Mouse (Mus musculus) urinary bladder, postnatal 10 days (tissue): ENCODE measurements around the gene Ski.

ENCODE experiments used
- DNase-seq: peaks from one replicate; pipeline ENCODE4 v3.0.0; 2022; ENCODE audit warnings: low spot score

The Ski gene

GRCm38 (mm10) chr4:155213752-155214054 is 8.7 kb downstream of the Ski start:
- no peak for DNase-seq

DNA sequence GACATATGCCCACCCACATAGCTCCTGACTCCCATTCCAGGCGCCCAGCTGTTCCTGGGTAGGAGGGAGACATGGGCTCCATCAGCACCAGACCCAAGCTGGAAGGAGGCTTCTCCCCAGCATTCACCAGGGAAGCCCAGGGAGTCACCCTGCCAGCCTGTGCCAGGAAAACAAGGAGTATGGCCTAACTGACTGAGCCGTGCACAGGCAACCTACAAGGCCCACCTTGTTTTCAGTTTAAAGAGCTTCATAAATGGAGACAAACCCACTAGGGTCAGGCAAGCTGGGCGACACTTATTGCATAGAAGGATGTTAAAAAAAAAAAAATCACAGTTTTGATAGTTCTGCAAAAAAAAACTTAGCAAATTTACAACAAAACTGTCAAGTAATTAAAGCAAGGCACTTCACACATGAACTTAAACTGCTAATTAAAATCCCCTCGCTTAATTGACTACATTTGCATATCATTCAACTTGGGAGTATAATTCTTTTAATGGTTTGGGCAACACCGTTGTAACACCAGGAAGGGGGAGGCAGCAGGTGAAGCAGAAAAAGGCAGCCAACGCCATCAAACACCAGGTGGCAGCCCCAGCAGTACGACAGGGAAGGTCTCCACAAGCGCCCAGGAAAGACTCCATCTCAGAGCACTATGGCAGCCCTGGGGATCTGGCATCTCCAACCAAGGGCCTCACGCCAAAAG is 9.2 kb downstream of the Ski start:
- DNase-seq = no peak

DNA sequence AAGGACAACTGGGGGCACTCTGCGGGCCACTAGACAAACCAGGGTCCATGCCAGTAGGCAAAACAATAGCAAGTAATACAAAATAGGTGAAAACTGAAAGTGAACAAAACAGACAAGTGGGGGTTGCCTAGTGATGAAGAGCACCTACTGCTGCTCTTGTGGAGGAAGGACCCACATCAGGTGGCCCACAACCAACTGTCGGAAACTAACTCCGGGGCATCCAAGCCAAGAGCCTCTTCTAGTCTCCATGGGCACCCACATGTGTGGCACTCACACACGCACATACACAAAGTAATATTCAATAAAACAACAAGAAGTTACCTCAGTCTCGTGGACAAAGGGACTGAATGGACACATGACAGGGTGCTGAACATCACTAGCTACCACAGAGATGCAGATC is 12.9 kb downstream of the Ski start:
- no peak for DNase-seq

GRCm38 (mm10) chr4:155209079-155209478 is 13.3 kb downstream of the Ski start:
- DNase-seq = no peak

DNA sequence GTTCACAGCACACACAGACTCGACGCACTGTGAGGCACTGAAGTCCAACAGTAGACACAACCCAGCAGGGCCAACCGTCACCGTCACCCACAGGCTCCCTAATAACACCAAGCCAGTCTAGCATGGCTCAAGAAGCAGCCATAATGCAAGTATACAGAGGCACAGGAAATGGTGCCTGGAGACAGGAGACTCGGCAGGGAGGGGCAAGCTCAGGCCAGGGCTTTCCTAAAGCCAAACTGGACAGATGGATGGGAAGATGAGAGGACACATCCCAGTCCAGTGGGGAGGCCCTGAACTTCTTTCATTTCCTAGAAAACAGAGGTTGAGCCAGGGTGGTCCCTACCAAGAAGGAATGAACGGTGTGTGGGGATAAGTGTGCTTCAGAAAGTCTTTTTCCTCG is 13.8 kb downstream of the Ski start:
- DNase-seq = no peak

DNA sequence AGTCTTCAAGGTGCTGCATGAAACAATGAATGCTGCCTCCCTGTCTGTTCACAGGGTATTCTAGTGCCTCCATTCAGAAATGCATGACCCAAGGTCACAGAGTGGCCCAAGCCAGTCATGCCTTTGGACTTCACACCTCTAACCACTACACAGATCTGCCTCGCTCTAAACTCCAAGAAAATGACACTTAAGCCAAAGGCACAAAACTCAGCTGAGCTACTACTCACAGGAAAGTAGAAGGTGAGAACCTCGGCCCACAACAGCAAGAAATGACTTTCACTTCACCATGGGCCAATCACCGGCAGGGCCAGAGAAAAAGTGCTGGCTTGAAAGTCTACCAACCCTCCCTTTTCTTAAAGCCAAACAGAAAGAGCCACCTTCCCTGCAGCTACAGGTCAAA is 14.6 kb downstream of the Ski start:
- DNase-seq = no peak

- DNase-seq = no peak
Measured at GRCm38 (mm10) chr4:155206498-155206897, 15.9 kb downstream of the Ski start.

DNA sequence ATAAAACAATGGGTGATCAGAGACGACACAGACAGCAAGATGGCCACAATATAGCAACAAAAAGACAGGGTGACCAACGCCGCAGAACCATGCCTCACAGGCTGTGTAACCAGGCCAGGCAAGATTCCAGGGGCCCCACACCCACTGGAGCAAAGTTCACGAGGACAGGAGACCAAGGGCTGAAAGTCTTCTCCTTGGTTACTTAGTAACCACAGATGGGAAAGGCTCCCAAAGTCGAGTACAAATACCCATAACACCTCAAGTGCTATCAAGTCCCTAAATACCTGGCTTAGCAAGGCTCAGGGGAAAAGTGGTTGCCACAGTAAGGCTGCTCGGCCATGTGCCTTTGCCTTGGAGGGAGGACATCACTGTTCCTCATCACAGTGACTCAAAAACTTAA is 16.5 kb downstream of the Ski start:
- no peak for DNase-seq

GRCm38 (mm10) chr4:155201764-155202163 is 20.6 kb downstream of the Ski start:
- DNase-seq = no peak

GRCm38 (mm10) chr4:155200861-155201390 is 21.5 kb downstream of the Ski start:
- no peak for DNase-seq

DNA sequence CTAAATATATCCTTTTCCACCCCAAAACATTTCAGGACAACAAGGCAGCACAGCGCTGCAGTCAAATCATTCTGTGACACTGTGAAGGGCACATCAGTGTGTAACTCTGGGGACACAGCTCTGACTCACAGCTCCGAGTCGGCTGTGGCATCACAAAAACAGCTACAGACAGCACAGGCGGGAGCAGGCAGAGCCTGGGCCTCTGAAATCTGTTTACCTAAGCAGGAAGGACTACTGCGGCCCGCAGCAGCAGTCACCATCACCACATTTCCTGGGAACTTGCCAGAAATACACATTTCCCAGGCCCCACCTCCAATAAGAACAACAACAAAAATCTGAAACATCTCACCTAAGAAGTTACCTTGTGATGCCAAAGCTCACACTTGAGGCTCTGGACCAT is 24.7 kb downstream of the Ski start:
- no peak for DNase-seq

- no peak for DNase-seq
Measured at GRCm38 (mm10) chr4:155195204-155195603, 27.2 kb downstream of the Ski start.

DNA sequence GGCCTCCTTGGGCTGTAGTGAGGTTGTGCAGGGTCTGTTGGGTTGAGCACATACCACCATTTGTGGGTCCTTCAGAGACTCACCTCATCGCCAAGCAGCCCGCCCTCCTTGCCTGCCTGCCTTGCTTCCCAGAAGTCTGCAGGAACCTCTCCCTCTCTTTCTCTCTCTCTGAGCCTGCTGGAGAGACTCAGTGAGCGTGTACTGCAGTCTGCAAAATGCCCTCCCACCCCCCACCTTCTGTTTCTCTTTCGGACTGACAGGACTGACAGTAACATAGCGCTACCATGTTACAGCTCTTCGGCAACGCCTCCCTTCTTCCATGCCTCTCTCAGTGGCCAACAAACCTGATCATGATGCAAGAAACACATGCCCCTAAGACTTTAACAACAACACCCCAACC is 32.1 kb downstream of the Ski start:
- no peak for DNase-seq

GRCm38 (mm10) chr4:155189711-155190139 is 32.7 kb downstream of the Ski start:
- no peak for DNase-seq

GRCm38 (mm10) chr4:155188803-155189202 is 33.6 kb downstream of the Ski start:
- DNase-seq = no peak

DNA sequence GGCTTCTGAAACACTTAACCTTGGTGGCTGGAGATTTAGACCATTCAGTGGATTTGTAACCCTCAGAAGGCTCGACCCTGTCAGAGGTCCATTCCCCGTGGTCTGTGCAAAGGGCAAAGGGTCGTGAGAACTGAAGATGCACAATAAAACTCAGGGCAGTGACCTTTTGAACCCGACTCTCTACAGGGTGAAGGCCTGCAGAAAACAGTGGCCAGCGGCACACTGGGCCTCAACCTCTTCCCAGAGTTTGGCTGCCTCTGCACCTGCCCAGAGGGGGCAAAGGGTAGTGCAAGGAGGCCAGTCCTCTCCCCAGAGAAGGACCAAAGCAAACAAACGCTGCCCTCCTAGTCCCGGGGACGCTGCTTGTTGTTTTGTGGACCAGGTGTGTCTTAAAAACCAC is 34.1 kb downstream of the Ski start:
- no peak for DNase-seq

DNA sequence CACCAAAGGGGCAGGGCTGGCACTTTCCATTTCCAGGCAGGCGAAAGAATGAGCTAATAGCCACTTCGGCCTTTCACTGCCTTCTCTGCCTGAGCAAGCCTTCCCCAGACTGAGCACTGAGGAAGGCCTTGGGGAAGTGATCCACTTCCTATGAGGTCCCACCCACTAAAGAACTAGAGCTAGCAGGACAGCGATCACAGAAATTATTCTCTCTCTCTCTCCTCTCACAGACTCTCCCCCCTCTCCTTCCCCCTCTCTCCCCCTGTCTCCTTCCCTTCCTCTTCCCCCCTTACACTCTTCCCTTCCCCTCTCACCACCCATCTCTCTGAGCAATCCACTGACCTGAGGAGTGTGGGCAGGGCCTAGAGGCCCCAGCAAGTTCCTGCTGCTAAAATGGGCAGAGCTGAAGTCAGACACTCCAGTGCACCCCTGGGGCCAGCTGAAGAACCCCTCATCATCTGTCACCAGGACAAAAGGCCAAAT is 35.2 kb downstream of the Ski start:
- no peak for DNase-seq

DNA sequence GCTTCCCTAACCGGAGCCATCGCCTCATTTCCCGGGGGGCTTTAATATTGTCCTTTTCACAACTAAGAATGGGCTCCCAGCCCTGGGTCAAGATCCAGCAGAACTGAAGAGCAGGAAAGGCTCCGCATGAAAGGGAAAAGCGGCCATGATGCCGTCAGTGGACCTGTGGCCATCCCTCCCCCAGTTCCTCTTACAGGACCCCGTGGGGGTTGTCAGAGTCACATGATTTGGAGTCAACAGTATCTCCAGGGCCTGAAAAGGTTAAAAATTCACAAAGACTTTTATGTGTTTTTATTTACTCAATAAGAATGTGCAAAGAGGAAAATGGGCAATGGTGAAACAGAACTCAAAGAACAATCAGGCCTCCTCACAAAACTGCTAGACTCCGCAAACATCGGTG is 36.5 kb downstream of the Ski start:
- no peak for DNase-seq

- no peak for DNase-seq
Measured at GRCm38 (mm10) chr4:155184248-155185070, 37.9 kb downstream of the Ski start.

DNA sequence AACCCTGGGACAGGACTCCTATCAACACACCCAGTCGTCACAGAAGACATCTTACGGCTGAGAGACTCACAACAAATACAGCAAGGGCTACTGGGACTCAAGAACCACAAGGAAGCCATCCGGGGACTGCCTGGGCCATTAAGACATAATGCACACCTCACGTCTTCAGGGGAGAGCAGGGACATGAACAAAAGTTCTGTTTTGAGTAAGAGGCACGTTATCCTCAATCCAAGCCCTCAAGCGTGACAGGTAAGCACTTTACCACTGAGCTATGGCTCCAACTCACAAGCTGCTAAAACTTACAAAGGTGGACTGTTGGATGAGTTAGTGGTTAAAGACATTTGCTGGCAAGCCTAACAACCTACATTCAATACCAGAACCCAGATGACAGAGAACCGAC is 39.2 kb downstream of the Ski start:
- no peak for DNase-seq

- no peak for DNase-seq
Measured at GRCm38 (mm10) chr4:155178981-155179512, 43.3 kb downstream of the Ski start.

- DNase-seq = no peak
Measured at GRCm38 (mm10) chr4:155178274-155178673, 44.1 kb downstream of the Ski start.

DNA sequence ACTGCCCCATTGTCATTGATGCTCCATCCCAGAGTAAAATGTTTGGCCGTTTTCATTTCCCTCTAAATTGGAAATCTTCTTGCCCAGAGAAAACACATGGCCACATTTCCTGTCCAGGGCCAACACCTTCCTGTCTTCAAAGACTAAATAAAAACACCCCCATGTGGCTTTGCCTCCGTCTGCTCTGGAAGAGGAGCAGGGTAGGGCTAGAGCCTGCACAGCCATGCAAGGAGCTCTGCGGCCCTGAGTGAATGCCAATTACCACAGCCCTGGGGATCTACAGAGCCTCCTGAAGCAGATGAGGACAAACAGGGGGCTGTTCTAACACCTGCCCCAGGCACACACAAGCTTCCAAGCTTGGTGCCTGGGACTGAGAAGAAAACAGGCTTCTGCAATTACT is 46.2 kb downstream of the Ski start:
- DNase-seq = no peak
